Mouse (Mus musculus): ENCODE measurements around the gene Rhcg.

Gene Rhcg

GRCm38 (mm10) chr7:79602006-79602405 lies 15.5 kb downstream of the Rhcg start:
- DNase-seq (ENCODE audit: low read depth, low spot score), result no peak

GRCm38 (mm10) chr7:79600122-79600521 lies 17.3 kb downstream of the Rhcg start:
- no peak for DNase-seq (ENCODE audit: low read depth, low spot score)

- DNase-seq (ENCODE audit: low read depth, low spot score), result peak; percentile 82
Measured at GRCm38 (mm10) chr7:79594854-79595253, 22.6 kb downstream of the Rhcg start.

- DNase-seq (ENCODE audit: low read depth, low spot score), result peak; percentile 84
Measured at GRCm38 (mm10) chr7:79591812-79592731, 25.4 kb downstream of the Rhcg start.

GRCm38 (mm10) chr7:79590560-79591110 lies 26.8 kb downstream of the Rhcg start:
- no peak for DNase-seq (ENCODE audit: low read depth, low spot score)

GRCm38 (mm10) chr7:79589763-79590559 lies 27.5 kb downstream of the Rhcg start:
- DNase-seq (ENCODE audit: low read depth, low spot score), result no peak

- DNase-seq (ENCODE audit: low read depth, low spot score), result peak; percentile 41
Measured at GRCm38 (mm10) chr7:79588284-79588683, 29.2 kb downstream of the Rhcg start.

GRCm38 (mm10) chr7:79578851-79579241 lies 38.6 kb downstream of the Rhcg start:
- peak; percentile 66 for DNase-seq (ENCODE audit: low read depth, low spot score)

GRCm38 (mm10) chr7:79577931-79578850 lies 39.3 kb downstream of the Rhcg start:
- no peak for DNase-seq (ENCODE audit: low read depth, low spot score)

- DNase-seq (ENCODE audit: low read depth, low spot score), result no peak
Measured at GRCm38 (mm10) chr7:79577096-79577874, 40.2 kb downstream of the Rhcg start.

GRCm38 (mm10) chr7:79576659-79577058 lies 40.8 kb downstream of the Rhcg start:
- DNase-seq (ENCODE audit: low read depth, low spot score), result peak; percentile 78

- no peak for DNase-seq (ENCODE audit: low read depth, low spot score)
Measured at GRCm38 (mm10) chr7:79572191-79572818, 45.2 kb downstream of the Rhcg start.

GRCm38 (mm10) chr7:79568937-79569535 lies 48.4 kb downstream of the Rhcg start:
- no peak for DNase-seq (ENCODE audit: low read depth, low spot score)

- DNase-seq (ENCODE audit: low read depth, low spot score), result no peak
Measured at GRCm38 (mm10) chr7:79568212-79568611, 49.2 kb downstream of the Rhcg start.

- DNase-seq (ENCODE audit: low read depth, low spot score), result peak; percentile 90
Measured at GRCm38 (mm10) chr7:79563675-79564074, 53.8 kb downstream of the Rhcg start.

- peak; percentile 58 for DNase-seq (ENCODE audit: low read depth, low spot score)
Measured at GRCm38 (mm10) chr7:79562385-79562784, 55.1 kb downstream of the Rhcg start.

- no peak for DNase-seq (ENCODE audit: low read depth, low spot score)
Measured at GRCm38 (mm10) chr7:79558698-79559097, 58.8 kb downstream of the Rhcg start.

- DNase-seq (ENCODE audit: low read depth, low spot score), result no peak
Measured at GRCm38 (mm10) chr7:79557728-79558221, 59.7 kb downstream of the Rhcg start.

- DNase-seq (ENCODE audit: low read depth, low spot score), result peak; percentile 82
Measured at GRCm38 (mm10) chr7:79555368-79556034, 62.0 kb downstream of the Rhcg start.

All from R1 (cell line).